Mouse (Mus musculus) kidney, embryonic 15.5 days (tissue): Measurements from ENCODE around the gene Slc2a6. TPM values are rescaled to one million over a fixed set of nuclear protein-coding genes. Genes with fewer than 3 reads are reported as not detected.

Experiments
- ATAC-seq: fragments of 200-750 bp; cut with Nextera tagmentation; replicated peaks from 2 replicates; pipeline ENCODE4 v1.8.0; 2017; ENCODE audit warnings: moderate TSS enrichment; ENCODE audit not compliant: low FRiP score
- H3K27ac ChIP-seq: fragments of 300-500 bp; sonication (generic); 2 replicates; pipeline ENCODE4 v1.5.1; 2015; ENCODE audit warnings: mild to moderate bottlenecking, inconsistent platforms
- H3K27me3 ChIP-seq: fragments of 300-500 bp; sonication (generic); 2 replicates; pipeline ENCODE4 v1.6.1; 2015; ENCODE audit warnings: inconsistent platforms
- H3K36me3 ChIP-seq: fragments of 300-500 bp; sonication (generic); 2 replicates; pipeline ENCODE4 v1.6.1; 2015; ENCODE audit warnings: inconsistent platforms
- H3K4me1 ChIP-seq: fragments of 300-500 bp; sonication (generic); 2 replicates; pipeline ENCODE4 v1.6.1; 2015; ENCODE audit warnings: inconsistent platforms
- H3K4me2 ChIP-seq: fragments of 300-500 bp; sonication (generic); 2 replicates; pipeline ENCODE4 v1.6.1; 2015; ENCODE audit warnings: moderate library complexity, mild to moderate bottlenecking, inconsistent platforms
- H3K4me3 ChIP-seq: fragments of 300-500 bp; sonication (generic); replicated peaks from 2 replicates; pipeline ENCODE4 v1.5.1; 2015; ENCODE audit warnings: mild to moderate bottlenecking, inconsistent platforms
- H3K9ac ChIP-seq: fragments of 300-500 bp; sonication (generic); 2 replicates; pipeline ENCODE4 v1.6.1; 2015; ENCODE audit warnings: mild to moderate bottlenecking, inconsistent platforms
- H3K9me3 ChIP-seq: fragments of 300-500 bp; sonication (generic); replicated peaks from 2 replicates; pipeline ENCODE4 v1.6.1; 2016; ENCODE audit warnings: inconsistent platforms
- WGBS: fragments of 180-500 bp; shearing (Covaris S2); methylation state at CpG from one replicate; pipeline ENCODE4 v1.1.7; 2015; ENCODE audit warnings: mixed read lengths; 5-methylcytosine and 5-hydroxymethylcytosine counted together
- polyA plus RNA-seq: library from polyadenylated mRNA; unstranded; fragments of >200 nt; fragmentation: Nextera tagmentation; extraction: Ambion mirVana; gene quantifications from 2 replicates; pipeline ENCODE4 v1.2.1, GENCODE M21; 2015

Slc2a6 gene
- polyA plus RNA-seq, 1 experiment from 2014 or later, result 0.96 TPM

GRCm38 (mm10) chr2:26997993-26998392 lies 29.8 kb downstream of the Slc2a6 start:
- no peak overlapping the region for H3K9ac ChIP-seq
- H3K4me1 ChIP-seq, result no peaks in the 10 kb centered on the region
- 94% methylated on average over 7 of the region's 7 CpGs for WGBS
- H3K27me3 ChIP-seq, result no peaks in the 10 kb centered on the region
- H3K36me3 ChIP-seq, result no peaks in the 10 kb centered on the region
- ATAC-seq, result no peak
- H3K4me2 ChIP-seq, result no peak overlapping the region
- H3K27ac ChIP-seq, result no peak overlapping the region
- H3K9me3 ChIP-seq, result no peaks in the 10 kb centered on the region
- no peak overlapping the region for H3K4me3 ChIP-seq

- ATAC-seq, result no peak
- Histone ChIP-seq H3K4me2 (no peak overlapping the region), H3K9me3 (no peaks in the 10 kb centered on the region), H3K36me3 (no peaks in the 10 kb centered on the region), H3K9ac (no peak overlapping the region), H3K4me1 (no peaks in the 10 kb centered on the region), H3K27ac (no peak overlapping the region), H3K27me3 (no peaks in the 10 kb centered on the region), H3K4me3 (no peak overlapping the region)
- 90% methylated on average over 1 of the region's 1 CpGs for WGBS
These were observed 30.3 kb downstream of the Slc2a6 start for GRCm38 (mm10) chr2:26997498-26997897.

- Histone ChIP-seq H3K9ac (no peak overlapping the region), H3K36me3 (no peaks in the 10 kb centered on the region), H3K4me1 (no peaks in the 10 kb centered on the region), H3K4me3 (no peak overlapping the region), H3K4me2 (no peak overlapping the region), H3K27ac (no peak overlapping the region), H3K9me3 (no peaks in the 10 kb centered on the region), H3K27me3 (no peaks in the 10 kb centered on the region)
- WGBS, result 74% methylated on average over 3 of the region's 3 CpGs
- no peak for ATAC-seq
These were observed 33.9 kb downstream of the Slc2a6 start for GRCm38 (mm10) chr2:26993936-26994335.

GRCm38 (mm10) chr2:26984640-26985039 lies 43.2 kb downstream of the Slc2a6 start:
- Histone ChIP-seq H3K27ac (no peak overlapping the region), H3K36me3 (no peaks in the 10 kb centered on the region), H3K9ac (no peak overlapping the region), H3K4me3 (no peak overlapping the region), H3K9me3 (no peaks in the 10 kb centered on the region), H3K27me3 (no peaks in the 10 kb centered on the region), H3K4me1 (no peaks in the 10 kb centered on the region), H3K4me2 (no peak overlapping the region)
- ATAC-seq, result no peak
- 89% methylated on average over 5 of the region's 5 CpGs for WGBS

- no peak overlapping the region for H3K4me3 ChIP-seq
- no peaks in the 10 kb centered on the region for H3K4me1 ChIP-seq
- no peak overlapping the region for H3K4me2 ChIP-seq
- no peaks in the 10 kb centered on the region for H3K9me3 ChIP-seq
- ATAC-seq, result no peak
- no peaks in the 10 kb centered on the region for H3K36me3 ChIP-seq
- no peaks in the 10 kb centered on the region for H3K27me3 ChIP-seq
- H3K9ac ChIP-seq, result no peak overlapping the region
- H3K27ac ChIP-seq, result no peak overlapping the region
- WGBS, result 68% methylated on average over 2 of the region's 2 CpGs
These were observed 43.6 kb downstream of the Slc2a6 start for GRCm38 (mm10) chr2:26984179-26984578.

GRCm38 (mm10) chr2:26980361-26980760 lies 47.4 kb downstream of the Slc2a6 start:
- ATAC-seq, result no peak
- WGBS, result 85% methylated on average over 1 of the region's 1 CpGs
- H3K36me3 ChIP-seq, result no peaks in the 10 kb centered on the region
- no peak overlapping the region for H3K4me3 ChIP-seq
- H3K9ac ChIP-seq, result no peak overlapping the region
- no peak overlapping the region for H3K27ac ChIP-seq
- H3K4me1 ChIP-seq, result no peaks in the 10 kb centered on the region
- no peaks in the 10 kb centered on the region for H3K9me3 ChIP-seq
- H3K27me3 ChIP-seq, result no peaks in the 10 kb centered on the region
- no peak overlapping the region for H3K4me2 ChIP-seq

- H3K27ac ChIP-seq, result no peak overlapping the region
- no peaks in the 10 kb centered on the region for H3K4me1 ChIP-seq
- ATAC-seq, result no peak
- no peak overlapping the region for H3K4me2 ChIP-seq
- no peaks in the 10 kb centered on the region for H3K36me3 ChIP-seq
- no peaks in the 10 kb centered on the region for H3K27me3 ChIP-seq
- no peak overlapping the region for H3K4me3 ChIP-seq
- 45% methylated on average over 4 of the region's 4 CpGs for WGBS
- no peaks in the 10 kb centered on the region for H3K9me3 ChIP-seq
- no peak overlapping the region for H3K9ac ChIP-seq
These were observed 53.8 kb downstream of the Slc2a6 start for GRCm38 (mm10) chr2:26973960-26974359.

- H3K4me3 ChIP-seq, result no peak within 1 kb of the TSS
- ATAC-seq, result no peak
- 0 out of 2 replicates have a peak within 1 kb of the TSS, but pooled peaks have one; percentile 19 for H3K4me2 ChIP-seq
These were observed 54.7 kb downstream of the Slc2a6 start, which contains the start of gene Adamts13 for GRCm38 (mm10) chr2:26973116-26973515. Gene Adamts13, plus strand, starts transcription at chr2:26973416.

More at GRCm38 (mm10) chr2:26973116-26973515, 54.7 kb downstream of the Slc2a6 start, which contains the start of gene Adamts13:
- Histone ChIP-seq H3K4me1 (no peaks in the 10 kb centered on the region), H3K36me3 (no peaks in the 10 kb centered on the region), H3K9ac (no peak within 1 kb of the TSS), H3K9me3 (no peaks in the 10 kb centered on the region), H3K27me3 (no peaks in the 10 kb centered on the region), H3K27ac (no peak within 1 kb of the TSS)
- WGBS, result 81% methylated on average over 3 of the region's 3 CpGs

Other genes with a start within 250 kb of the Slc2a6 start
- gene Abo, start 163.0 kb downstream of the Slc2a6 start, polyA plus RNA-seq, result not detected in 2 replicates
- 31.2 and 31.5 TPM in 2 replicates for gene Surf6, start 125.1 kb downstream of the Slc2a6 start, polyA plus RNA-seq
- 56.0 and 59.0 TPM in 2 replicates for gene Med22, start 117.3 kb downstream of the Slc2a6 start, polyA plus RNA-seq
- gene Rpl7a, start 117.2 kb downstream of the Slc2a6 start, polyA plus RNA-seq, result 640 and 684 TPM in 2 replicates
- gene Surf2, start 111.6 kb downstream of the Slc2a6 start, polyA plus RNA-seq, result 45.4 and 46.4 TPM in 2 replicates
- gene Surf1, start 111.5 kb downstream of the Slc2a6 start, polyA plus RNA-seq, result 55.2 and 58.1 TPM in 2 replicates
- 224 and 227 TPM in 2 replicates for gene Surf4, start 94.1 kb downstream of the Slc2a6 start, polyA plus RNA-seq
- gene Stkld1, start 94.0 kb downstream of the Slc2a6 start, polyA plus RNA-seq, result 0.08 TPM in 1 of 2 replicates, not detected in the other
- gene Rexo4, start 63.6 kb downstream of the Slc2a6 start, polyA plus RNA-seq, result 49.7 and 50.1 TPM in 2 replicates
- gene Adamts13, start 54.6 kb downstream of the Slc2a6 start, polyA plus RNA-seq, result 0.06 and 0.26 TPM in 2 replicates
- 61.0 and 66.1 TPM in 2 replicates for gene Cacfd1, start 18.1 kb downstream of the Slc2a6 start, polyA plus RNA-seq
- gene Mymk, start 44.2 kb upstream of the Slc2a6 start, polyA plus RNA-seq, result 3.4 and 5.3 TPM in 2 replicates
- gene Adamtsl2, start 51.4 kb upstream of the Slc2a6 start, polyA plus RNA-seq, result 1.3 and 1.7 TPM in 2 replicates
- gene Fam163b, start 114.5 kb upstream of the Slc2a6 start, polyA plus RNA-seq, result 0.18 and 0.30 TPM in 2 replicates
- gene Dbh, start 137.2 kb upstream of the Slc2a6 start, polyA plus RNA-seq, result 3.5 and 19.1 TPM in 2 replicates
- gene Sardh, start 220.3 kb upstream of the Slc2a6 start, polyA plus RNA-seq, result 38.7 and 46.1 TPM in 2 replicates